Mouse (Mus musculus) kidney, embryonic 16.5 days (tissue): Measurements from ENCODE around the gene Gipr. TPM values are rescaled to one million over a fixed set of nuclear protein-coding genes. Genes with fewer than 3 reads are reported as not detected.

Experiments used
- ATAC-seq: fragments of 200-750 bp; cut with Nextera tagmentation; 2 replicates; pipeline ENCODE4 v1.8.0; 2017; ENCODE audit warnings: moderate TSS enrichment; ENCODE audit not compliant: low FRiP score, low TSS enrichment
- H3K27ac ChIP-seq: fragments of 300-500 bp; sonication (generic); 2 replicates; pipeline ENCODE4 v1.5.1; 2014; ENCODE audit warnings: low read length
- H3K27me3 ChIP-seq: fragments of 300-500 bp; sonication (generic); 2 replicates; pipeline ENCODE4 v1.6.1; 2014; ENCODE audit warnings: low read length, control low read depth, mixed read lengths; ENCODE audit not compliant: insufficient read depth
- H3K36me3 ChIP-seq: fragments of 300-500 bp; sonication (generic); 2 replicates; pipeline ENCODE4 v1.6.1; 2014; ENCODE audit warnings: low read length, control low read depth, mixed read lengths; ENCODE audit not compliant: insufficient read depth
- H3K4me1 ChIP-seq: fragments of 300-500 bp; sonication (generic); 2 replicates; pipeline ENCODE4 v1.6.1; 2014; ENCODE audit warnings: low read length, control low read depth, mixed read lengths; ENCODE audit not compliant: insufficient read depth
- H3K4me2 ChIP-seq: fragments of 300-500 bp; sonication (generic); replicated peaks from 2 replicates; pipeline ENCODE4 v1.6.1; 2014; ENCODE audit warnings: low read depth, low read length
- H3K4me3 ChIP-seq: fragments of 300-500 bp; sonication (generic); 2 replicates; pipeline ENCODE4 v1.5.1; 2014; ENCODE audit warnings: mild to moderate bottlenecking, low read length
- H3K9ac ChIP-seq: fragments of 300-500 bp; sonication (generic); replicated peaks from 2 replicates; pipeline ENCODE4 v1.6.1; 2014; ENCODE audit warnings: low read length
- H3K9me3 ChIP-seq: fragments of 300-500 bp; sonication (generic); 2 replicates; pipeline ENCODE4 v1.6.1; 2016; ENCODE audit warnings: low read length, control low read depth
- WGBS: fragments of 180-500 bp; shearing (Covaris S2); extraction: QIAGEN DNeasy Blood & Tissue Kit; methylation state at CpG from one replicate; pipeline ENCODE4 v1.1.7; 2014; 5-methylcytosine and 5-hydroxymethylcytosine counted together
- polyA plus RNA-seq: library from polyadenylated mRNA; unstranded; fragments of >200 nt; fragmentation: Nextera tagmentation; extraction: Ambion mirVana; gene quantifications from 2 replicates; pipeline ENCODE4 v1.2.1, GENCODE M21; 2015

Gipr gene
- polyA plus RNA-seq, 1 experiment from 2014 or later: 0.37 TPM

DNA sequence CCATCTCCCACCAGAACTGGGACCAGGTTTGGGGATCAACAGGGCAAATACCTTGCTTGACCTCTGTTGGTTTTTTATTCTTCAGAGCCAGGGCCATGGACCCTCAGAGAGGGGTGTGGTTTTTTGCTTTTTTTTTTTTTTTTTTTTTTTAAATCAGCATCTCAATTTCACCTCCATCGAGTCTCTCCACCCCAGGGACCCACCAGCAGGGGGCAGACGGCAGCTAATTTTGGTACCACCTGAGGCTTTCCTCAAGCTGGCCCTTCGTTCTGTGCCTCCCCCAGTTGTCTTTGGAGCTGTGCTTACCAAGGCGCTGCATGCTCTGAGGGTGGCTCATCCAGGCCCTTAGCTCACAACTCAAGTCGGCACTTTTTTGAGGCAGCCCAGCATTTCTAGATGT, 28.5 kb downstream of the Gipr start:
- ATAC-seq: no peak
- H3K27ac ChIP-seq: no peak overlapping the region
- H3K4me3 ChIP-seq: no peak overlapping the region
- no peaks in the 10 kb centered on the region for H3K27me3 ChIP-seq
- H3K9me3 ChIP-seq: no peaks in the 10 kb centered on the region
- 44% methylated on average over 5 of the region's 5 CpGs for WGBS
- H3K4me1 ChIP-seq: no peaks in the 10 kb centered on the region
- no peak overlapping the region for H3K4me2 ChIP-seq
- peaks cover 57% of the 10 kb centered on the region for H3K36me3 ChIP-seq
- no peak overlapping the region for H3K9ac ChIP-seq

DNA sequence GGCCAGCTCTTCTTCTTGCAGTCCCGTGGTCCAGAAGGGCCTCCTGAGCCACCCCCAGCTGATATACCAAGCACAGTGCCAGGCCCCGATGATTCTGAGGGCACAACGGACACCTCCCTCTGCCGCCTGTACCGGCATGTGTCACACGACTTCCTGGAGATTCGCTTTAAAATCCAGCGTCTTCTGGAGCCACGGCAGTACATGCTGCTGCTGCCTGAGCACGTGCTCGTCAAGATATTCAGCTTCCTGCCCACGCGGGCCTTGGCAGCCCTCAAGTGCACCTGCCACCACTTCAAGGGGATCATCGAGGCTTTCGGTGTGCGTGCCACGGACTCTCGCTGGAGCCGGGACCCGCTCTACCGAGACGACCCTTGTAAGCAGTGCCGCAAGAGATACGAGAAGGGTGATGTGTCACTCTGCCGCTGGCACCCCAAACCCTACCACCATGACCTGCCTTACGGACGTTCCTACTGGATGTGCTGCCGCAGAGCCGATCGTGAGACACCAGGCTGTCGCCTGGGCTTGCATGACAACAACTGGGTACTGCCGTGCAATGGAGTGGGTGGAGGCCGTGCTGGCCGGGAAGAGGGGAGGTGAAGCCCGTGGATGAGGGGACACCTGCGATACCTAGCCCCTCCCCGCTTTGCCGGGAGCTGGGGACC, 29.1 kb downstream of the Gipr start:
- WGBS: 90% methylated on average over 38 of the region's 38 CpGs
- H3K4me2 ChIP-seq: no peak overlapping the region
- no peak for ATAC-seq
- H3K27me3 ChIP-seq: no peaks in the 10 kb centered on the region
- H3K27ac ChIP-seq: no peak overlapping the region
- no peaks in the 10 kb centered on the region for H3K9me3 ChIP-seq
- H3K4me3 ChIP-seq: no peak overlapping the region
- peaks cover 3% of the 10 kb centered on the region; the same call in 1 of the 2 replicates for H3K4me1 ChIP-seq
- H3K36me3 ChIP-seq: peaks cover 57% of the 10 kb centered on the region
- H3K9ac ChIP-seq: no peak overlapping the region

DNA sequence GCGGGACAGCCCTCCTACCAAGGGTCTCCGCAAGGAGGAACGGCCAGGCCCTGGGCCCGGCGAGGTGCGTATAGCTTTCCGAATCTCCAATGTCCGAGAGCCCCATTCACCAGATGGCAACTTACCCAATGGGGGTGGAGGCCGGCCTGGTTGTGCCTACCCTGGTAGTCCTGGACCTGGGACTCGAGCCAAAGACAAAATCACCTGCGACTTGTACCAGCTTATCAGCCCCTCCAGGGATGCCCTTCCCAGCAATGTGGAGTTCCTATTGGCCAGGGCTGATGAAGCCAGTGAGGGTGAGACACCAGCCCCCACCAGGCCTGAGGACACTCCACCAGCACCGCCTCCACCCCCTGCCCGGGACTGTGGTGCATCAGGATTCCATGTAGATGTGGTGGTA, 29.8 kb downstream of the Gipr start:
- Histone ChIP-seq H3K4me3 (no peak overlapping the region), H3K9ac (no peak overlapping the region), H3K36me3 (peaks cover 55% of the 10 kb centered on the region), H3K27me3 (no peaks in the 10 kb centered on the region), H3K9me3 (no peaks in the 10 kb centered on the region), H3K27ac (no peak overlapping the region), H3K4me2 (no peak overlapping the region), H3K4me1 (peaks cover 4% of the 10 kb centered on the region; the same call in 1 of the 2 replicates)
- ATAC-seq: no peak
- WGBS: 95% methylated on average over 13 of the region's 13 CpGs

DNA sequence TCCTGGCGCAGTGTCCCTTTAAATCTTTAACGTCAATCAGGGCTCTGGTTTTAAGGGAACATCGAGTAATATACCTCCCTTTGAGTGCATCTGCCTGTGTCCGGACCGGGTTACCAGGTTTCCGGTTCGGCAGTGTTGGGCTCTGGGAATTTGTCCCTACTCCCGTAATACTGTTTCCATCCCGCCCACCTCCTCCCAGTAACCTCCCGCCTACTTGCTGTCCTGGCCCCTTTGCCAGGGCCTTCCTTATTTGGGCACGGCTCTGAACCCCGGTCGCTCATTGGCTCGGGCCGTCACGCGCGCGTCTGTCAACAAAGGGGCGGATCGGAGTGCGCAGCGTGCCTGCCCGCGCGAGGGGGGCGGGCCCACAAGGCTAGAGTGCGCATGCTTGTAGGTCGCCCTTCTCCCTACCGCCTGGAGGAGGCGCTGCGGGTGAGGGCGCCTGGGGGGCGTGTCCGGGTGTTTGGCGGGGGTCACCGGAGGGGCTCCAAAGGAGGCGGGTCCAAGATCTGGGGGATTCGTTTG, 34.5 kb downstream of the Gipr start:
- H3K9ac ChIP-seq: peak overlapping the region; percentile 69
- H3K9me3 ChIP-seq: no peaks in the 10 kb centered on the region
- H3K36me3 ChIP-seq: peaks cover 16% of the 10 kb centered on the region
- peak; percentile 99 for ATAC-seq
- under 1% methylated on average over 39 of the region's 39 CpGs for WGBS
- no peaks in the 10 kb centered on the region for H3K27me3 ChIP-seq
- peak overlapping the region; percentile 67 for H3K4me2 ChIP-seq
- peak overlapping the region; percentile 94 for H3K27ac ChIP-seq
- H3K4me1 ChIP-seq: peaks cover 10% of the 10 kb centered on the region; the same call in 1 of the 2 replicates
- H3K4me3 ChIP-seq: peak overlapping the region; percentile 54

DNA sequence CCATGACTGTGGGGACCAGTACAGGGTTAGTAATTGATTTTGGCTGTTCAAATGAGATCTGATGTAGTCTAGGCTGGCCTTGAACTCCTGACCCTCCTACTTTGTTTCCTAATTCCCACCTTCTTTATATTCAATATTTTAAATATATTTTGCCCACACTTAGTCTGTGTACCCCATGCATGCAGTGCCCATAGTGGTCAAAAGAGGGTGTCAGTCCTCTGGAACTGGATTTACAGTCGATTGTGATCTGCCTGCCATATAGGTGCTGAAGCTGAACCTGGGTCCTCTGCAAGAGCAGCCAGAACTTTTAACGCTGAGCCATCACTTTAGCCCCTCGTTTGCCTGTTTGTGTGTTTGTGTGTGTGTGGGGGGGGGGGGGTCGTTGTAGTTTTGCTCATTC, 35.3 kb downstream of the Gipr start:
- no peaks in the 10 kb centered on the region for H3K9me3 ChIP-seq
- ATAC-seq: no peak
- 20% methylated on average over 4 of the region's 4 CpGs for WGBS
- H3K9ac ChIP-seq: peak overlapping the region; percentile 69
- H3K27me3 ChIP-seq: no peaks in the 10 kb centered on the region
- peaks cover 10% of the 10 kb centered on the region; the same call in 1 of the 2 replicates for H3K4me1 ChIP-seq
- peak overlapping the region; percentile 54 for H3K4me3 ChIP-seq
- H3K36me3 ChIP-seq: peaks cover 9% of the 10 kb centered on the region
- peak overlapping the region; percentile 67 for H3K4me2 ChIP-seq
- peak overlapping the region; percentile 94 for H3K27ac ChIP-seq

DNA sequence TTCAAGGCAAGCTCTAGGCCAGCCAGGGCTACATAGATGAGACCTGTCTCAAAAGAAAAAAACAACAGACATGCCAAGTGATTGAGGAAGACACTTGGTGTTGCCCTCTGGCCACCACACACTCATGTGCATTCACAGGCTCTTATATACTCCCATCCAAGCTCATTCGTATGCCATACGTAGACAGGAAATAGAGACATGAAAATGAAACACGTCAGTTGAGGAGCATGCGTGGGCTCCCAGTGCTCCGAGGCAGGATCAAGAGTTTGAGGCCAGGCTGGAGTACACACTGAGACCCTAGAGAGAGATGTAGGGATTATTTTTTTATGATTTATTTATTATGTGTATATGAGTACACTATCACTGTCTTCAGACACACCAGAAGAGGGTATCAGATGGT, 36.5 kb downstream of the Gipr start:
- Histone ChIP-seq H3K36me3 (peaks cover 4% of the 10 kb centered on the region; the same call in 1 of the 2 replicates), H3K4me2 (no peak overlapping the region), H3K4me3 (no peak overlapping the region), H3K9me3 (no peaks in the 10 kb centered on the region), H3K9ac (no peak overlapping the region), H3K27ac (no peak overlapping the region), H3K4me1 (peaks cover 10% of the 10 kb centered on the region; the same call in 1 of the 2 replicates), H3K27me3 (no peaks in the 10 kb centered on the region)
- ATAC-seq: no peak
- 92% methylated on average over 5 of the region's 5 CpGs for WGBS

DNA sequence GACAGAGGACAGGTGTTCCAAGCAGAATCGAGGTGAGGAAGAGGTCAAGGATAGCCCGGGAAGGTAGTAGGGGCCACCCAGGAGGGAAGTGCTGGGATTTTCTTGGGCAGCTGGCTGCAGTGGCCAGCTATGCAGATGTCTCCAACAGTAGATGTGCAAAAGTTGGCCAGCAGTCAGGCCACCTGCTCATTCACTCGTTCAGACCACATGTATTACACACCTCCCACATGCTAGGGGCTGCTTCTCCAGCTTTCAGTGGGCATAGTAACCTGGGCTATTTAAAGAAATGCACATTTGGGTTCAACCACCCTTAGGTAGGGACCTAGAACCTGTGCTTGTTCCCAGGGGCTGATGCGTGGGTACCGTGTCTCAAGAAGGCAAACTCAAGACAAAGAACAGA, 38.2 kb downstream of the Gipr start:
- ATAC-seq: no peak
- 90% methylated on average over 5 of the region's 5 CpGs for WGBS
- H3K4me3 ChIP-seq: no peak overlapping the region
- peaks cover 10% of the 10 kb centered on the region; the same call in 1 of the 2 replicates for H3K4me1 ChIP-seq
- no peak overlapping the region for H3K9ac ChIP-seq
- H3K36me3 ChIP-seq: peaks cover 4% of the 10 kb centered on the region; the same call in 1 of the 2 replicates
- no peaks in the 10 kb centered on the region for H3K27me3 ChIP-seq
- H3K4me2 ChIP-seq: no peak overlapping the region
- no peak overlapping the region for H3K27ac ChIP-seq
- H3K9me3 ChIP-seq: no peaks in the 10 kb centered on the region

DNA sequence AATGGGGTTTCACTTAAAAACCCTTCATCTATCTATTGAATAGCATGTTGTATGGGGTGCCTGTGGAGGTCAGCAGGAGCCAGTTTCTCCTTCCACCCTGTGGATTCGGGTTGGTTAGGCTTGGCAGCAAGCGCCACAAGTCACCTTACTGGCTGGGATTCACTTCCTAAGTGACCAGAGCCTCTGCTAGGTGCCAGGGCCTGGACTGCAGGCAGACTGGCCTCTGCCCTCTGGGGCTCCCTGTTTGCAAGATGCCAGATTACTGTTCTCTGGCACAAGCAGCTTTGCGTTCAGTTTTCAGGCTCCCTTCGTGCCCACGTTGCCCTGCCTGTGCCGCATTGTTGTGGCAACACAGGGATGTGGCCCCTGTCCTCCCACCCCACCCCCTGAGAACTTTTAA, 41.2 kb downstream of the Gipr start:
- Histone ChIP-seq H3K4me1 (peaks cover 13% of the 10 kb centered on the region), H3K4me2 (no peak overlapping the region), H3K27me3 (no peaks in the 10 kb centered on the region), H3K9me3 (0 out of 2 replicates have a peak, but pooled peaks cover 4% of the 10 kb centered on the region), H3K27ac (no peak overlapping the region), H3K4me3 (no peak overlapping the region), H3K36me3 (peaks cover 7% of the 10 kb centered on the region), H3K9ac (no peak overlapping the region)
- no peak for ATAC-seq
- 69% methylated on average over 6 of the region's 6 CpGs for WGBS

DNA sequence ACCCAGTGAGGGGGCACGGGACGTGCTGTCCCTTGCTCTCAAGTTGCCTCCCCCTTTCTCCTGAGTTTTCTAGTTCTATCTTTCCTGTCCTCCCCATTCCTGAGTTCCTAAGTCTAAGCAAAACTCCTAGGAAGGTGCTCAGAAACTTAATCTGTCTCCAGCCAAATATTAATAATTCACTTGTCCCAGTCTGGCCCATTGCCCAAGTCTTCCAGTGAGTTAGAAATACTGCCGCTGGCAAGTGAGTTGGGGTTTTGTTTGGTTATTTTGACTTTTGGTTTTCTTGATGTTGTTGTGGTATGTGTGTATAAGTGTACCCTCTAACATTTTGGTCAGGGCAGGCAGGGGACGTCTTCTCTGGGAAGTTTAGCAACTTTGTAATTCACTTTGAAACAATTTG, 44.2 kb downstream of the Gipr start:
- peaks cover 15% of the 10 kb centered on the region; the same call in 1 of the 2 replicates for H3K9me3 ChIP-seq
- no peak overlapping the region for H3K4me3 ChIP-seq
- peaks cover 19% of the 10 kb centered on the region for H3K4me1 ChIP-seq
- peaks cover 3% of the 10 kb centered on the region; the same call in 1 of the 2 replicates for H3K36me3 ChIP-seq
- H3K27me3 ChIP-seq: no peaks in the 10 kb centered on the region
- WGBS: 90% methylated on average over 4 of the region's 4 CpGs
- no peak for ATAC-seq
- no peak overlapping the region for H3K9ac ChIP-seq
- no peak overlapping the region for H3K4me2 ChIP-seq
- H3K27ac ChIP-seq: no peak overlapping the region
